Mouse (Mus musculus) adrenal gland, postnatal 36 days (tissue): Measurements from ENCODE around the gene Slc38a8. TPM values are rescaled to one million over a fixed set of nuclear protein-coding genes. Genes with fewer than 3 reads are reported as not detected.

ENCODE experiments used
- DNase-seq, 2 experiments: peaks; one replicate each; pipeline ENCODE4 v3.0.0; 2021; ENCODE audit warnings: mixed read lengths in 1 of 2
- total RNA-seq, 2 experiments: library from RNA; stranded (reverse); gene quantifications; 2 replicates each; pipeline ENCODE4 v1.2.3; 2021

The Slc38a8 gene
- total RNA-seq, 2 experiments from 2014 or later, result 0.40 TPM; not detected in 1

- no peak for DNase-seq
Observed at GRCm38 (mm10) chr8:119437506-119437905, 64.0 kb downstream of the Slc38a8 start.

GRCm38 (mm10) chr8:119436933-119437332 lies 64.6 kb downstream of the Slc38a8 start:
- DNase-seq, result peak; percentile 95 to 96

- DNase-seq, result no peak
Observed at GRCm38 (mm10) chr8:119436331-119436730, 65.2 kb downstream of the Slc38a8 start.

- DNase-seq, result no peak
Observed at GRCm38 (mm10) chr8:119435527-119435926, 66.0 kb downstream of the Slc38a8 start.

- no peak for DNase-seq
Observed at GRCm38 (mm10) chr8:119434569-119434968, 66.9 kb downstream of the Slc38a8 start.

GRCm38 (mm10) chr8:119433582-119434174 lies 67.8 kb downstream of the Slc38a8 start, which contains the start of gene Osgin1:
Gene Osgin1 (plus strand): TSS chr8:119434124.
- DNase-seq, result no peak

GRCm38 (mm10) chr8:119432372-119432771 lies 69.1 kb downstream of the Slc38a8 start:
- no peak for DNase-seq

GRCm38 (mm10) chr8:119430690-119431089 lies 70.8 kb downstream of the Slc38a8 start:
- DNase-seq, result peak in 1 of 2 experiments; percentile 63

GRCm38 (mm10) chr8:119430250-119430649 lies 71.2 kb downstream of the Slc38a8 start:
- no peak for DNase-seq

Other genes with a start within 250 kb of the Slc38a8 start
- 100 to 1,000 TPM; 199 to 210 TPM for gene Hsbp1, start 157.2 kb downstream of the Slc38a8 start, total RNA-seq
- gene Mlycd, start 106.8 kb downstream of the Slc38a8 start, total RNA-seq, result 10 to 100 TPM; 42.2 to 57.9 TPM
- 100 to 1,000 TPM in 1 of 2 experiments, 10 to 100 TPM in 1; 60.9 to 140 TPM for gene Osgin1, start 67.6 kb downstream of the Slc38a8 start, total RNA-seq
- gene Necab2, start 55.0 kb downstream of the Slc38a8 start, total RNA-seq, result 1 to 10 TPM; 5.4 to 7.3 TPM
- 100 to 1,000 TPM in 1 of 2 experiments, 10 to 100 TPM in 1; 89.2 to 106 TPM for gene Mbtps1, start 57.0 kb upstream of the Slc38a8 start, total RNA-seq
- gene Hsdl1, start 73.5 kb upstream of the Slc38a8 start, total RNA-seq, result 10 to 100 TPM; 22.7 to 52.4 TPM
- under 1 TPM in 1 of 2 experiments, not detected in 1; 0.10 TPM for gene Dnaaf1, start 73.5 kb upstream of the Slc38a8 start, total RNA-seq
- gene Taf1c, start 103.5 kb upstream of the Slc38a8 start, total RNA-seq, result 10 to 100 TPM; 11.4 to 12.5 TPM
- gene Adad2, start 111.0 kb upstream of the Slc38a8 start, total RNA-seq, result not detected
- gene Kcng4, start 134.0 kb upstream of the Slc38a8 start, total RNA-seq, result under 1 TPM; 0.30 to 0.33 TPM
- gene Wfdc1, start 164.7 kb upstream of the Slc38a8 start, total RNA-seq, result 10 to 100 TPM in 1 of 2 experiments, 1 to 10 TPM in 1; 9.7 to 15.6 TPM
- under 1 TPM; 0.17 to 0.46 TPM for gene Atp2c2, start 198.3 kb upstream of the Slc38a8 start, total RNA-seq